In genomic region chr1:188000189-188000588, GRCm38 (mm10) we compare ENCODE assay signal across 11 mouse cellular contexts.
DNase-seq lines count a peak whose midpoint lies in the region; ATAC-seq lines count a peak whose summit lies in the region.
"Had no signal": no experiment of that assay in that cellular context is flagged by ENCODE, and none has a peak within 500 bp of the region (broad histone marks: within the 10 kb centered on the region; RNA-seq: fewer than 3 reads in every experiment).

No protein-coding gene starts in this region.

- H3K36me3 ChIP-seq in hindbrain, embryonic 13.5 days = no peaks in the 10 kb centered on the region
- no peaks in the 10 kb centered on the region for H3K36me3 ChIP-seq in hindbrain, embryonic 11.5 days (ENCODE audit: control insufficient read depth, insufficient read depth, low read length)
- H3K36me3 ChIP-seq in forebrain, embryonic 14.5 days (ENCODE audit: control insufficient read depth, insufficient read depth, low read length) = no peaks in the 10 kb centered on the region
- no peaks in the 10 kb centered on the region for H3K36me3 ChIP-seq in forebrain, embryonic 16.5 days (ENCODE audit: control insufficient read depth, insufficient read depth)
- H3K36me3 ChIP-seq in midbrain, embryonic 16.5 days (ENCODE audit: control insufficient read depth, insufficient read depth, low read length) = no peaks in the 10 kb centered on the region
- H3K36me3 ChIP-seq: limb, embryonic 10.5 days had no signal

- peak overlapping the region; percentile 29 for H3K4me3 ChIP-seq in hindbrain, embryonic 13.5 days
- H3K4me3 ChIP-seq in hindbrain, embryonic 11.5 days (ENCODE audit: low read depth, low read length) = no peak overlapping the region
- 0 out of 2 replicates have a peak overlapping the region, but pooled peaks have one; percentile 0 for H3K4me3 ChIP-seq in forebrain, embryonic 14.5 days (ENCODE audit: low read depth, low read length)
- 0 out of 2 replicates have a peak overlapping the region, but pooled peaks have one; percentile 1 for H3K4me3 ChIP-seq in forebrain, embryonic 16.5 days (replicated peaks; ENCODE audit: low read length)
- H3K4me3 ChIP-seq in midbrain, embryonic 16.5 days (ENCODE audit: low read depth, low read length) = peak overlapping the region; percentile 20; the same call in 1 of the 2 replicates
- H3K4me3 ChIP-seq: limb, embryonic 10.5 days had no signal

- H3K4me1 ChIP-seq in hindbrain, embryonic 13.5 days (replicated peaks) = peaks cover 13% of the 10 kb centered on the region
- H3K4me1 ChIP-seq in hindbrain, embryonic 11.5 days (replicated peaks; ENCODE audit: control insufficient read depth, insufficient read depth, low read length) = no peaks in the 10 kb centered on the region
- peaks cover 6% of the 10 kb centered on the region for H3K4me1 ChIP-seq in forebrain, embryonic 14.5 days (ENCODE audit: control insufficient read depth, insufficient read depth, low read length)
- peaks cover 9% of the 10 kb centered on the region for H3K4me1 ChIP-seq in forebrain, embryonic 16.5 days (replicated peaks; ENCODE audit: control insufficient read depth, insufficient read depth, low read length)
- H3K4me1 ChIP-seq in midbrain, embryonic 16.5 days (ENCODE audit: control insufficient read depth, insufficient read depth, low read length) = 0 out of 2 replicates have a peak, but pooled peaks cover 3% of the 10 kb centered on the region

- peak overlapping the region; percentile 37 for H3K4me2 ChIP-seq in hindbrain, embryonic 13.5 days
- no peak overlapping the region for H3K4me2 ChIP-seq in hindbrain, embryonic 11.5 days (replicated peaks; ENCODE audit: low read depth, low read length)
- H3K4me2 ChIP-seq in forebrain, embryonic 14.5 days (ENCODE audit: low read length) = peak overlapping the region; percentile 32
- peak overlapping the region; percentile 35 for H3K4me2 ChIP-seq in forebrain, embryonic 16.5 days (ENCODE audit: low read length)
- H3K4me2 ChIP-seq in midbrain, embryonic 16.5 days (ENCODE audit: low read length) = peak overlapping the region; percentile 21

- H3K9ac ChIP-seq in hindbrain, embryonic 13.5 days = no peak overlapping the region; the same call in 1 of the 2 replicates
- no peak overlapping the region for H3K9ac ChIP-seq in hindbrain, embryonic 11.5 days (ENCODE audit: low read depth, low read length)
- no peak overlapping the region for H3K9ac ChIP-seq in forebrain, embryonic 14.5 days (ENCODE audit: low read length)
- no peak overlapping the region for H3K9ac ChIP-seq in forebrain, embryonic 16.5 days (replicated peaks; ENCODE audit: low read depth, low read length)
- 0 out of 2 replicates have a peak overlapping the region, but pooled peaks have one; percentile 10 for H3K9ac ChIP-seq in midbrain, embryonic 16.5 days (ENCODE audit: low read depth, low read length)

- H3K27me3 ChIP-seq in hindbrain, embryonic 13.5 days = no peaks in the 10 kb centered on the region
- H3K27me3 ChIP-seq in hindbrain, embryonic 11.5 days (ENCODE audit: control insufficient read depth, insufficient read depth, low read length) = no peaks in the 10 kb centered on the region
- no peaks in the 10 kb centered on the region for H3K27me3 ChIP-seq in forebrain, embryonic 14.5 days (replicated peaks; ENCODE audit: control insufficient read depth, insufficient read depth, low read length)
- peaks cover 4% of the 10 kb centered on the region; the same call in 1 of the 2 replicates for H3K27me3 ChIP-seq in forebrain, embryonic 16.5 days (replicated peaks; ENCODE audit: control insufficient read depth, insufficient read depth, low read length)
- H3K27me3 ChIP-seq in midbrain, embryonic 16.5 days (ENCODE audit: control insufficient read depth, insufficient read depth, low read depth, low read length) = 0 out of 2 replicates have a peak, but pooled peaks cover 2% of the 10 kb centered on the region

- ATAC-seq in hindbrain, embryonic 13.5 days (ENCODE audit: low FRiP score) = no peak
- no peak for ATAC-seq in hindbrain, embryonic 11.5 days (ENCODE audit: low FRiP score)
- ATAC-seq in forebrain, embryonic 14.5 days = peak; percentile 14; the same call in 1 of the 2 replicates
- ATAC-seq in forebrain, embryonic 16.5 days = no peak
- no peak for ATAC-seq in midbrain, embryonic 16.5 days

- no peak overlapping the region for H3K27ac ChIP-seq in hindbrain, embryonic 13.5 days
- H3K27ac ChIP-seq in hindbrain, embryonic 11.5 days (ENCODE audit: low read depth, low read length) = no peak overlapping the region
- H3K27ac ChIP-seq in forebrain, embryonic 14.5 days (ENCODE audit: low read depth, low read length) = no peak overlapping the region
- H3K27ac ChIP-seq in forebrain, embryonic 16.5 days (ENCODE audit: low read length) = no peak overlapping the region
- no peak overlapping the region for H3K27ac ChIP-seq in midbrain, embryonic 16.5 days (ENCODE audit: low read length)
- H3K27ac ChIP-seq: limb, embryonic 10.5 days had no signal

- no peak for DNase-seq in hindbrain, embryonic 11.5 days (ENCODE audit: low spot score)
- DNase-seq in forebrain, embryonic 14.5 days (ENCODE audit: low spot score) = peak; percentile 62
- DNase-seq in cerebellum, postnatal 36 days = no peak
- no peak for DNase-seq in frontal cortex, postnatal 14 days (ENCODE audit: low spot score in 2 of 2)
- DNase-seq: adrenal gland, adult 8-10 months; gastrocnemius, postnatal 25 days; kidney, adult 8-10 months had no signal

- WGBS in hindbrain, embryonic 13.5 days = 64% methylated on average over 8 of the region's 8 CpGs
- 82% methylated on average over 8 of the region's 8 CpGs for WGBS in hindbrain, embryonic 11.5 days
- 50% methylated on average over 8 of the region's 8 CpGs for WGBS in forebrain, embryonic 14.5 days
- WGBS in forebrain, embryonic 16.5 days = 31% methylated on average over 8 of the region's 8 CpGs
- 44% methylated on average over 8 of the region's 8 CpGs for WGBS in midbrain, embryonic 16.5 days

- H3K9me3 ChIP-seq in hindbrain, embryonic 13.5 days = no peaks in the 10 kb centered on the region
- no peaks in the 10 kb centered on the region for H3K9me3 ChIP-seq in hindbrain, embryonic 11.5 days (ENCODE audit: control insufficient read depth, low read length)
- H3K9me3 ChIP-seq in forebrain, embryonic 14.5 days (replicated peaks; ENCODE audit: control insufficient read depth, low read length) = no peaks in the 10 kb centered on the region
- no peaks in the 10 kb centered on the region for H3K9me3 ChIP-seq in forebrain, embryonic 16.5 days (ENCODE audit: control insufficient read depth, low read length)
- no peaks in the 10 kb centered on the region for H3K9me3 ChIP-seq in midbrain, embryonic 16.5 days (replicated peaks; ENCODE audit: control insufficient read depth, low read length, poor library complexity, severe bottlenecking)
- H3K9me3 ChIP-seq: limb, embryonic 10.5 days had no signal
